Mouse (Mus musculus) spleen, adult 2 months (tissue): ENCODE measurements around the gene Adat1.

Experiments
- CTCF ChIP-seq: fragments of 200-500 bp; IDR thresholded peaks from 2 replicates; pipeline ENCODE4 v1.5.1; 2011; ENCODE audit warnings: mild to moderate bottlenecking, inconsistent platforms; ENCODE audit not compliant: insufficient read depth, insufficient read length, insufficient replicate concordance; ENCODE audit errors: extremely low read depth
- POLR2A ChIP-seq: fragments of 200-500 bp; IDR thresholded peaks from 2 replicates; pipeline ENCODE4 v1.6.1; 2011; ENCODE audit warnings: low read depth, low read length, inconsistent platforms

DNA sequence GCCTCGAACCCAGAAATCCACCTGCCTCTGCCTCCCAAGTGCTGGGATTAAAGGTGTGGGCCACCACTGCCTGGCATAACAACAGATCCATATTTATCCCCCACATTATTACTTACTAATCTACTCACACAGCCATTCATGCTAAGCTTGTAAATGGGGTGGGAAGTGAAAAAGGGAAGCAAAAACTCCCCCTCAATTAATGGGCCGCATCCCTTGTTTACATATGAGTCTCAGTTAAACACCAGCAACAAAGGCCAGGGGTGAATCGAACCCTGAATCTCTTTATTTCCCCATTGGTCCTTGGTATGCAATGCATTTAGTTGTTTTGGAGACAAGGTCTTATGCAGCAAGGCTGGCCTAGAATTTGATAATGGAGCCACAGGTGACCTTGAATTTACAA is 41.3 kb downstream of the Adat1 start:
- TF ChIP-seq CTCF: no peak
- no peak for TF ChIP-seq POLR2A
